Mouse (Mus musculus) erythroblast, embryonic 14.5 days (primary cell): ENCODE results near the gene Shmt1. TPM values are rescaled to one million over a fixed set of nuclear protein-coding genes. Genes with fewer than 3 reads are reported as not detected.
A peak's percentile ranks its signal among the peaks of the same experiment; 100 is the strongest.

Experiments used
- H3K27me3 ChIP-seq: 2 replicates; pipeline ENCODE4 v1.6.1; 2012; ENCODE audit warnings: inconsistent platforms; ENCODE audit not compliant: control insufficient read depth
- H3K36me3 ChIP-seq: 2 replicates; pipeline ENCODE4 v1.6.1; 2012; ENCODE audit warnings: mild to moderate bottlenecking, inconsistent platforms; ENCODE audit not compliant: control insufficient read depth
- H3K4me1 ChIP-seq: 2 replicates; pipeline ENCODE4 v1.6.1; 2012; ENCODE audit warnings: inconsistent platforms; ENCODE audit not compliant: control insufficient read depth
- H3K4me3 ChIP-seq: replicated peaks from 2 replicates; pipeline ENCODE3; 2012; ENCODE audit warnings: moderate library complexity, mild to moderate bottlenecking, inconsistent platforms
- H3K9me3 ChIP-seq: 2 replicates; pipeline ENCODE4 v1.6.1; 2012; ENCODE audit warnings: low read length, inconsistent platforms, mixed read lengths; ENCODE audit not compliant: control insufficient read depth
- GATA1 ChIP-seq: IDR thresholded peaks from 2 replicates; pipeline ENCODE4 v1.6.1; 2012; ENCODE audit warnings: low read length, inconsistent platforms, mixed read lengths
- TAL1 ChIP-seq: IDR thresholded peaks from 3 replicates; pipeline ENCODE4 v1.6.1; 2012; ENCODE audit warnings: low read length, inconsistent platforms, mixed read lengths
- polyA plus RNA-seq: library from polyadenylated mRNA; stranded (reverse); fragments of >175 nt; gene quantifications from 2 replicates; pipeline ENCODE4 v1.2.3, GENCODE M21; 2012

The Shmt1 gene
- polyA plus RNA-seq, 1 experiment, result not detected

DNA sequence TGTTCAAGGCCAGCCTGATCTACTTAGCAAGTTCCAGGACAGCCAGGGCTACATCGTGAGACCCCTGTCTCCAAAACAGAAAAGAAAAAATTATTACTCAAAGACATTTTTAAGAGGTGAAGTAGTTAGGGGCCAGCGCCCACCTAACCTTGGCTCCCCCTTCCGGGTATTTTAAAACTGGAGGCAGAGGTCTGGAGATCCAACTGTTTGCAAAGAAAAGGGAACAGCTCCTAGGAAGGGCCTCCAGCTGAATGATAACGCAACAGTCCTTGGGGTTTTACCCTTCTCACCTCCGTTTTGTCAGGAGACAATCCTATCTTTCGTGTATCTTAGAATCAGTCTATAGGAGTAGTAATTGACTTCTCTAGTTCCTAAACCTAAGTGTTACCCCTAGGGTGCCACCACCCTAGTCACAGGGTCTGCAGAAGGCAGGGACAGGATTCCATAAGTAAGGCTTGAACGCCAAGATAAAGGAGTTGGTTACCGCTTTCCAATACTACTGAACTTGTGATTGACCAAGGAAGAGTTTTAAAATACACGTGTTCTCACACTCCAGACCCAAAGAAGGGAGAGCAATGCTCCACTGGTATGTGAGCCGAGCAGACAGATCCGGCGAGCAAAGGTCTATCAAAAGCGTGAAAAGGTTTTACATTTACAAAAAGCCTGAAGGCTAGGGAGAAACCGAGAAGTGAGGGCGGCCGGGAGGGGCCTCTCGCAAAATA, 35.2 kb downstream of the Shmt1 start:
- peaks cover 31% of the 10 kb centered on the region for H3K36me3 ChIP-seq
- peaks cover 65% of the 10 kb centered on the region for H3K4me1 ChIP-seq
- peak overlapping the region; percentile 85 for H3K4me3 ChIP-seq
- H3K9me3 ChIP-seq, result no peaks in the 10 kb centered on the region
- H3K27me3 ChIP-seq, result no peaks in the 10 kb centered on the region
- TF ChIP-seq GATA1 (no peak), TAL1 (no peak)

DNA sequence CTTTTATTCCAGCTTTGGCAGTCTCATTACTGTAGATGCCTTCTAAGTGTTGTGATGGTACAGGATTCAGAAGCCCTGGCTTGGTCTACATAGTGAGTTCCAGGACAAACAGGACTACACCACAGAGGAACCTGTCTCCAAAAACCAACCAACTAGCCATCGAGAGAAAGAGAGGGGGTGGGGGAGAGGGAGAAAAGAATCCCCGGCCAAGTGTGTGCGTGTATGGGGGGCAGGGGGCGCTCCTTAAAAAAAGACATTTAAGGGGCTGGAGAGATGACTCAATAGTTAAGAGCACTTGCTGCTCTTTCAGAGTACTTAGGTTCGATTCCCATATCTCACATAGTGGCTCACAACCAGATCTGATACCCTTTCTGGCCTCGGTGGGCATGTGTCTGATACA, 35.9 kb downstream of the Shmt1 start:
- peaks cover 58% of the 10 kb centered on the region for H3K4me1 ChIP-seq

DNA sequence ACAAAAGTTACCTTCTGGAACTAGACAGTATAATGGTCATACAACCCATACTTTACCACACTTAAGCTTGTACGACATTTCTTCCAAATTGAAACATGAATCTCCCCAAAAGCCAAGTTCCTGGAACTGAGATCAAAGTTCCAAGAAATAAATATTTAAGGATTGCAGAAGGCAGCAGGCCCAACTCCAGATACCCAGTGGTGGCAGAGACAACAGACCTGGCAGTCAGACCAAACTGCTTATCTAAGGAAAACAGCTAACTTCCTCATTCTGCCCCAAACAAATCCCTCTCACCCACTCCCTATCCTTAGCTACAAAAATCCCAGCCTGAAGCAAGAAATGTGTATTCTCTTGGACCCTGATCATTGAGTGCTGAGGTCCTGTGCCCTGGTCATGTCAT, 36.7 kb downstream of the Shmt1 start:
- H3K9me3 ChIP-seq, result no peaks in the 10 kb centered on the region
- H3K4me1 ChIP-seq, result peaks cover 51% of the 10 kb centered on the region
- peaks cover 19% of the 10 kb centered on the region for H3K36me3 ChIP-seq
- TF ChIP-seq TAL1 (no peak), GATA1 (no peak)
- H3K4me3 ChIP-seq, result peak overlapping the region; percentile 28
- no peaks in the 10 kb centered on the region for H3K27me3 ChIP-seq

More for the DNA sequence above, 35.9 kb downstream of the Shmt1 start:
- H3K9me3 ChIP-seq, result no peaks in the 10 kb centered on the region
- no peaks in the 10 kb centered on the region for H3K27me3 ChIP-seq
- H3K36me3 ChIP-seq, result peaks cover 26% of the 10 kb centered on the region
- TF ChIP-seq GATA1 (no peak), TAL1 (no peak)
- peak overlapping the region; percentile 85 for H3K4me3 ChIP-seq

DNA sequence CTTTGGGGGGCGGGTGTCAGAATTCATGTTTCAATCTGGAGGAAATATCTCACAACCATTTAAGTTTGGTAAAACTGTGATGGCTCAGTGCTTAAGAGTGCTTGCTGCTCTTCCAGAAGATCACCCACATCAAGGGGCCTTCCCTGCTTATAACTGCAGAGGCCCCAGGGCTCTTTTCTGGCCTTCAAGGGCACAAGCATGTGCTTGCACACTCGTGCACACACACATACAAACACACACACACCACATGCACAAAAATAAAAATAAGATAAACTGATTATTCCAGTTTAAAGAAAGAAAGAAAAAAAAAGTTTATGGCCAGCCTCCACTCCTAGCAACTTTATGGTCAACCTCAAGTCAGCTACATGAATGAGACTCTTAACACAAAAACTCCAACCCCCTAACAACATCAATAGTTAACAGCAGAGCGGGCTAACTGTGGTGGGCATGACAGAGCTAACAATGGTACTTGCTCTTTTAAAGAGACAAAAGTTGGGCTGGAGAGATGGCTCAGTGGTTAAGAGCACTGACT, 37.3 kb downstream of the Shmt1 start:
- H3K4me3 ChIP-seq, result no peak overlapping the region
- no peak for TF ChIP-seq TAL1
- no peak for TF ChIP-seq GATA1
- H3K27me3 ChIP-seq, result no peaks in the 10 kb centered on the region
- peaks cover 13% of the 10 kb centered on the region for H3K36me3 ChIP-seq
- no peaks in the 10 kb centered on the region for H3K9me3 ChIP-seq
- H3K4me1 ChIP-seq, result peaks cover 46% of the 10 kb centered on the region

DNA sequence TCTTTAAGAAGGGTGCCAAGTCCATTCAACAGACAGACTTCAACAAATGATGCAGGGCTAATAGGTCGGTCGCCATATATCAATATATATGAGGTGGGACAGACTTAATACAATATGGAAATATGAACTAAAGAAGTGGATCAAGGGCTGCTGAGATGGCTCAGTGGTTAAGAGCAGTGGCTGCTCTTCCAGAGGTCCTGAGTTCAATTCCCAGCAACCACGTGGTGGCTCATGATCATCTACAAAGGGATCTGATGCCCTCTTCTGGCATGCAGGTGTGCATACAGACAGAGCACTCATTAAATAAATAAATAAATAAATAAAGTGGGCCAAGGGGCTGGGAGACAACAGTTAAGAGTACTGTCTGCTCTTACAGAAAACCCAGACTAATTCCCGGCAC, 39.4 kb downstream of the Shmt1 start:
- TF ChIP-seq GATA1, result no peak
- no peak for TF ChIP-seq TAL1
- no peak overlapping the region for H3K4me3 ChIP-seq
- 0 out of 2 replicates have a peak, but pooled peaks cover 2% of the 10 kb centered on the region for H3K36me3 ChIP-seq
- no peaks in the 10 kb centered on the region for H3K27me3 ChIP-seq
- H3K4me1 ChIP-seq, result peaks cover 30% of the 10 kb centered on the region
- H3K9me3 ChIP-seq, result no peaks in the 10 kb centered on the region

DNA sequence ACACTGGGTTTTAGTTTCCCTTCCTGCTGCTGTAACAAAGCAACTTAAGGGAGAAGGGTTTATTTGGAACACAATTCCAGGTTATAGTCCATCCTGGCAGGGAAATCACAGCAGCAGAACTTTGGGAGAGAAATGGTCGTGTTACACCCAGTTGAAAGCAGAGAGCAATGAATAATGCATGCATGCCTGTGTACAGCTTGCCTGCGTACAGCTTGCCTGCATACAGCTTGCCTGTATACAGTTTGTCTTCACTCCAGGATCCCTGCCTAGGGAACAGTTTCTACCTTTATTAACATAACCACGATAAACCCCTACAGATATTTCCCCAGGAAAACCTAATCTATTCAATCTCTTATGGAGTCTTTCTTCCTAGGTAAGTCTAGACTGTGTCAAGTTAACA, 40.7 kb downstream of the Shmt1 start:
- TF ChIP-seq TAL1, result no peak
- no peak for TF ChIP-seq GATA1
- H3K27me3 ChIP-seq, result no peaks in the 10 kb centered on the region
- no peak overlapping the region for H3K4me3 ChIP-seq
- H3K4me1 ChIP-seq, result peaks cover 20% of the 10 kb centered on the region
- H3K9me3 ChIP-seq, result no peaks in the 10 kb centered on the region
- 0 out of 2 replicates have a peak, but pooled peaks cover 4% of the 10 kb centered on the region for H3K36me3 ChIP-seq

DNA sequence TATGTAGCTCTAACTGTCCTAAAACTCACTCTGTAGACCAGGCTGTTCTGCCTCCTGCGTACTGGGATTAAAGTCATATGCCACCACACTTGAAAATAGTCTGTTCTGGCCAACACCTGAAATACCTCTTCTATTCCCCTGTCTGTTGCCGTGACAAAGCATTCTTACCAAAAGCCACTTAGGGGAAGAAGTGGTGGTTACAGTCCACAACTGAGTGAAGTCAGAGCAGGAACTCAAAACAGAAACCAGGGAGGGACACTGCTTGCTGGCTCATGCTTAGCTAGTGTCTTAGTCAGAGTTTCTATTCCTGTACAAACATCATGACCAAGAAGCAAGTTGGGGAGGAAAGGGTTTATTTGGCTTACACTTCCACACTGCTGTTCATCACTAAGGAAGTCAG, 42.2 kb downstream of the Shmt1 start:
- Histone ChIP-seq H3K36me3 (peaks cover 6% of the 10 kb centered on the region), H3K4me3 (no peak overlapping the region), H3K27me3 (no peaks in the 10 kb centered on the region), H3K9me3 (no peaks in the 10 kb centered on the region), H3K4me1 (peaks cover 6% of the 10 kb centered on the region)
- TF ChIP-seq GATA1, result no peak
- no peak for TF ChIP-seq TAL1

DNA sequence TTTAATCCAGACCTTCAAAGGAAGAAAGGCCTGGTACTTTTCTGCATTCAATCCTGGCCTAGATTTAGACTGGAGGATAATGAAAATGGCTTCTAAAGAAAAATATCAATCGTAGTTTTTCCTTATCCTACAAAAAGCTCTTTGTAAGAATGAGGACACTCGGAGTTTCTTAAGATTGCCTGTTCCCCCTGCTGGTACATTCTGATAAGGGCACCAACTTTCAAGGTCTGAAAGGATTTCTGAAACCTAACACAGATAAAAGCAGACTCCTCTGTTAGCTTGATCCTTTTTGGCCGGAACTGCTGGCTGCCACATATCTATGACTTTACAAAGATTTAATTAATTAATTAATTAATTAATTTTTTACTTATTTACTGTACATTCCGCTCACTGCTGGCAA, 44.5 kb downstream of the Shmt1 start:
- H3K9me3 ChIP-seq, result no peaks in the 10 kb centered on the region
- no peaks in the 10 kb centered on the region for H3K27me3 ChIP-seq
- H3K4me3 ChIP-seq, result no peak overlapping the region
- H3K36me3 ChIP-seq, result peaks cover 13% of the 10 kb centered on the region
- peaks cover 2% of the 10 kb centered on the region for H3K4me1 ChIP-seq
- TF ChIP-seq TAL1 (no peak), GATA1 (no peak)

DNA sequence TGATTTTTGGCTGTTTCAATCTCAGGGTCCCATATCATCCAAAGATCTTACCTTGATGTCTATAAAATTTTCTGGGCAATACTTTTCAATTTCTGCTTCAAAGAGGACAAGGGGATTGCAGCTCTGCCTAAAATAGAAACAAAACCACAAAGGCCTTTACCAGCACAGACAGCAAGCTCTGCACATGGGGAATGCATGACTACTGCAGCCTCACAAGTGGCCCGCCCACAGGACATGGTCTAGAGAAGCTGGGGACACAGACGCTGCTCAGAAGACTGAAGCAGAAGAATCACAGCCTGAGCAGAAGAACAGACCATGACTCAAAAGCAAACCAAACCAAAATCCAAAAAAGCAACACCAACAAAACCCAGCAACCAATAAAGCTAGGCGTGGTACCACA, 49.8 kb downstream of the Shmt1 start:
- Histone ChIP-seq H3K36me3 (peaks cover 52% of the 10 kb centered on the region), H3K4me3 (no peak overlapping the region), H3K4me1 (no peaks in the 10 kb centered on the region), H3K27me3 (no peaks in the 10 kb centered on the region), H3K9me3 (no peaks in the 10 kb centered on the region)
- TF ChIP-seq GATA1 (no peak), TAL1 (no peak)
